Mouse (Mus musculus) hindbrain, embryonic 11.5 days (tissue): Measurements from ENCODE around the gene Fcgr3. TPM values are rescaled to one million over a fixed set of nuclear protein-coding genes. Genes with fewer than 3 reads are reported as not detected.
"Not testable (repeated sequence)": the region's sequence is repeated elsewhere in the genome, so short reads cannot be mapped to it uniquely, and the experiment has no call there.

Experiments
- ATAC-seq: fragments of 200-750 bp; cut with Nextera tagmentation; 2 replicates; pipeline ENCODE4 v1.8.0; 2017; ENCODE audit warnings: mild to moderate bottlenecking, moderate TSS enrichment, moderate library complexity; ENCODE audit not compliant: low FRiP score
- DNase-seq: peaks from one replicate; pipeline ENCODE4 v3.0.0-alpha.2; 2015; ENCODE audit warnings: low spot score
- H3K27ac ChIP-seq: fragments of 300-500 bp; sonication (generic); 2 replicates; pipeline ENCODE4 v1.5.1; 2014; ENCODE audit warnings: mild to moderate bottlenecking, low read depth, low read length
- H3K27me3 ChIP-seq: fragments of 300-500 bp; sonication (generic); 2 replicates; pipeline ENCODE4 v1.6.1; 2014; ENCODE audit warnings: mild to moderate bottlenecking, low read length, moderate library complexity, mixed read lengths; ENCODE audit not compliant: control insufficient read depth, insufficient read depth
- H3K36me3 ChIP-seq: fragments of 300-500 bp; sonication (generic); 2 replicates; pipeline ENCODE4 v1.6.1; 2014; ENCODE audit warnings: mild to moderate bottlenecking, low read length, moderate library complexity, mixed read lengths; ENCODE audit not compliant: control insufficient read depth, insufficient read depth
- H3K4me1 ChIP-seq: fragments of 300-500 bp; sonication (generic); replicated peaks from 2 replicates; pipeline ENCODE4 v1.6.1; 2014; ENCODE audit warnings: low read length, mixed read lengths; ENCODE audit not compliant: control insufficient read depth, insufficient read depth
- H3K4me2 ChIP-seq: fragments of 300-500 bp; sonication (generic); replicated peaks from 2 replicates; pipeline ENCODE4 v1.6.1; 2014; ENCODE audit warnings: mild to moderate bottlenecking, low read depth, low read length
- H3K4me3 ChIP-seq: fragments of 300-500 bp; sonication (generic); 2 replicates; pipeline ENCODE4 v1.5.1; 2014; ENCODE audit warnings: low read depth, low read length
- H3K9ac ChIP-seq: fragments of 300-500 bp; sonication (generic); 2 replicates; pipeline ENCODE4 v1.6.1; 2014; ENCODE audit warnings: low read depth, low read length
- H3K9me3 ChIP-seq: fragments of 300-500 bp; sonication (generic); 2 replicates; pipeline ENCODE4 v1.6.1; 2016; ENCODE audit warnings: low read length; ENCODE audit not compliant: control insufficient read depth
- WGBS: fragments of 180-500 bp; shearing (Covaris S2); extraction: QIAGEN DNeasy Blood & Tissue Kit; methylation state at CpG from one replicate; pipeline ENCODE4 v1.1.7; 2014; 5-methylcytosine and 5-hydroxymethylcytosine counted together
- polyA plus RNA-seq: library from polyadenylated mRNA; unstranded; fragments of >200 nt; fragmentation: Nextera tagmentation; extraction: Ambion mirVana; gene quantifications from 2 replicates; pipeline ENCODE4 v1.2.1, GENCODE M21; 2014

Gene Fcgr3
- polyA plus RNA-seq, 1 experiment from 2014 or later, result 9.6 TPM

GRCm38 (mm10) chr1:171090761-171091160 is 26.0 kb upstream of the Fcgr3 start:
- Histone ChIP-seq H3K4me3 (no peak overlapping the region), H3K36me3 (no peaks in the 10 kb centered on the region), H3K27me3 (peaks cover 11% of the 10 kb centered on the region), H3K9ac (no peak overlapping the region), H3K9me3 (no peaks in the 10 kb centered on the region), H3K4me1 (no peaks in the 10 kb centered on the region), H3K27ac (no peak overlapping the region), H3K4me2 (no peak overlapping the region)
- ATAC-seq, result no peak
- 94% methylated on average over 2 of the region's 2 CpGs for WGBS
- no peak for DNase-seq

GRCm38 (mm10) chr1:171089891-171090290 is 25.2 kb upstream of the Fcgr3 start:
- 94% methylated on average over 1 of the region's 1 CpGs for WGBS
- ATAC-seq, result no peak

GRCm38 (mm10) chr1:171088237-171088869 is 23.6 kb upstream of the Fcgr3 start:
- not testable (repeated sequence) for H3K9me3 ChIP-seq
- peak; percentile 27 for DNase-seq

More at GRCm38 (mm10) chr1:171089891-171090290, 25.2 kb upstream of the Fcgr3 start:
- H3K4me1 ChIP-seq, result no peaks in the 10 kb centered on the region
- H3K9ac ChIP-seq, result no peak overlapping the region
- H3K27ac ChIP-seq, result no peak overlapping the region
- no peaks in the 10 kb centered on the region for H3K36me3 ChIP-seq
- no peak overlapping the region for H3K4me2 ChIP-seq
- H3K9me3 ChIP-seq, result no peaks in the 10 kb centered on the region
- no peak for DNase-seq
- no peak overlapping the region for H3K4me3 ChIP-seq
- peaks cover 11% of the 10 kb centered on the region for H3K27me3 ChIP-seq

GRCm38 (mm10) chr1:171085718-171086117 is 21.0 kb upstream of the Fcgr3 start:
- peak overlapping the region; percentile 43 for H3K4me3 ChIP-seq
- WGBS, result under 1% methylated on average over 26 of the region's 26 CpGs
- H3K4me2 ChIP-seq, result peak overlapping the region; percentile 76
- H3K4me1 ChIP-seq, result no peaks in the 10 kb centered on the region
- H3K27ac ChIP-seq, result no peak overlapping the region
- no peaks in the 10 kb centered on the region for H3K9me3 ChIP-seq
- no peaks in the 10 kb centered on the region for H3K36me3 ChIP-seq
- H3K9ac ChIP-seq, result peak overlapping the region; percentile 50; the same call in 1 of the 2 replicates
- peak; percentile 69 for DNase-seq
- H3K27me3 ChIP-seq, result peaks cover 15% of the 10 kb centered on the region
- no peak for ATAC-seq

More at GRCm38 (mm10) chr1:171088237-171088869, 23.6 kb upstream of the Fcgr3 start:
- not testable (repeated sequence) for H3K27ac ChIP-seq, H3K4me1 ChIP-seq, H3K4me3 ChIP-seq, H3K36me3 ChIP-seq, H3K4me2 ChIP-seq, H3K9ac ChIP-seq, ATAC-seq
- H3K27me3 ChIP-seq, result peaks cover 11% of the 10 kb centered on the region
- 4% methylated on average over 10 of the region's 10 CpGs for WGBS

- H3K4me1 ChIP-seq, H3K4me3 ChIP-seq, H3K4me2 ChIP-seq, H3K27ac ChIP-seq, DNase-seq, H3K9me3 ChIP-seq, H3K9ac ChIP-seq, H3K36me3 ChIP-seq: not testable (repeated sequence)
- peaks cover 17% of the 10 kb centered on the region for H3K27me3 ChIP-seq
- ATAC-seq, result peak; percentile 31
- WGBS, result 34% methylated on average over 7 of the region's 17 CpGs
Observed at GRCm38 (mm10) chr1:171081512-171082231, 16.9 kb upstream of the Fcgr3 start.

- not testable (repeated sequence) for H3K36me3 ChIP-seq, DNase-seq, H3K4me3 ChIP-seq, H3K27ac ChIP-seq, H3K4me2 ChIP-seq, H3K9me3 ChIP-seq, H3K9ac ChIP-seq, H3K4me1 ChIP-seq
- ATAC-seq, result peak; percentile 33
- no CpG with 5 or more reads among the region's 43 CpGs for WGBS
- H3K27me3 ChIP-seq, result peaks cover 12% of the 10 kb centered on the region
Observed at GRCm38 (mm10) chr1:171079825-171080224, 15.1 kb upstream of the Fcgr3 start.

GRCm38 (mm10) chr1:171079345-171079744 is 14.6 kb upstream of the Fcgr3 start:
- not testable (repeated sequence) for H3K4me3 ChIP-seq, H3K9ac ChIP-seq, H3K4me1 ChIP-seq, H3K27ac ChIP-seq, DNase-seq, H3K36me3 ChIP-seq, H3K9me3 ChIP-seq, H3K4me2 ChIP-seq
- WGBS, result 0% methylated on average over 1 of the region's 35 CpGs
- peaks cover 13% of the 10 kb centered on the region for H3K27me3 ChIP-seq
- peak; percentile 56 for ATAC-seq

- Histone ChIP-seq H3K4me3 (peak overlapping the region; percentile 12; the same call in 1 of the 2 replicates), H3K27me3 (peaks cover 20% of the 10 kb centered on the region)
- H3K4me1 ChIP-seq, H3K27ac ChIP-seq, ATAC-seq, H3K9me3 ChIP-seq, H3K36me3 ChIP-seq, H3K4me2 ChIP-seq, H3K9ac ChIP-seq: not testable (repeated sequence)
- 23% methylated on average over 12 of the region's 12 CpGs for WGBS
- peak; percentile 54 for DNase-seq
Observed at GRCm38 (mm10) chr1:171078419-171078818, 13.7 kb upstream of the Fcgr3 start.
